Mouse (Mus musculus) frontal cortex, postnatal 10 days (tissue): ENCODE data around the gene Kdm2a.
"Not testable (repeated sequence)": the region's sequence is repeated elsewhere in the genome, so short reads cannot be mapped to it uniquely, and the experiment has no call there.

ENCODE experiments used
- DNase-seq, 2 experiments: peaks; one replicate each; pipeline ENCODE4 v3.0.0; 2022; ENCODE audit warnings: low spot score in 2 of 2, mixed read lengths in 1 of 2

The Kdm2a gene

DNA sequence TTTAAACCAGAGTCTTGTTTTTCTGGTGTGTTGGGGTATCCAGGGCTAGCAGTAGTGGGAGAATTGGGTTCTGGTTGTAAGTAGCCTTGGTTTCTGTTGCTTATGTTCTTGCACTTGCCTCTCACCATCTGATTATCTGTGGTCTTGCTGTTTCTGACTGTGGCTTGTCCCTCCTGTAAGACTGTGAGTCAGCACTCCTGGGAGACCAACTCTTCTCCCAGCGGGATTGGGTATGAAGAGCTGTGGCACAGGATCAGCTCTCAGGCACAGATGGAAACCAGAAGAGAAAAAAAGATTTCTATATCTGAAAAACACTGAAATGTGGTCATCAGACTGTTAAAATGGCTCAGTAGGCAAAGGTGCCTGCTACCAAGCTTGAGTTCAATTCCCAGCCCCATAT, 16.5 kb upstream of the Kdm2a start:
- no peak for DNase-seq

DNA sequence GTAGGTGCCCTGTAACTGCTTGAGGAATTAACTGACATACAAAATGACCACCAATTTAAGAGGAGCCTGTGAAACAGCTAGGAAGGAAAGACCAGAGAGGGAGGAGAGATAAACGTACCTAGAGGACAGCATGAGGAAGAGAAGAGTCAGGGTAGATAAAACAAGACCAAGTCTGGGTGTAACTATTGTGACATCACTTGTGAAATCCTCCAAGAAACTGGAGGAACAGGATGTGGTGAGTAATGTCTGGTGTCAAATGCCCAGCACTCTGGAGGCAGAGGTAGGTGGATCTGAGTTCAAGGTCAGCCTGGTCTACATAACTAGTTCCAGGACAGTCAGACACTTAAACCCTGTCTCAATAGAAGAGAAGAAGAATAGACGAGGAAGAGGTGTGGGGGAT, 11.0 kb upstream of the Kdm2a start:
- no peak for DNase-seq

DNA sequence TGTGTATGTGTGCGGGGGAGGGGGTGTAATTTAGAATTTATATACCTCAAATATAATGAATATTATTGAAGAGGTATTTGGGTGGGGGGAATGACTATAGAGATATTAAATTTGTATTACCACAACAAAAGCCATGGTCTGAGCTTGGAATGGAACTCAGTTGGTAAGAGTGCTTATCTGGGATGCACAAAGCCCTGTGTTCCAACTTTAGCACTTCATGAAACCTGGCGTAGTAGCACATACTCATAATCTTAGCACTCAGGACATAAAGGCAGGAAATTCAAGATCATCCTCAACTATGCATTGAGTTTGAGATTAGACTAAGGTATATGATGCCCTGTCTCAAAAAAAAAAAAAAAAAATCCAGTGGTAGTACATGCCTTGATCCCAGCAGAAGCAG, 6.8 kb upstream of the Kdm2a start:
- DNase-seq = no peak

DNA sequence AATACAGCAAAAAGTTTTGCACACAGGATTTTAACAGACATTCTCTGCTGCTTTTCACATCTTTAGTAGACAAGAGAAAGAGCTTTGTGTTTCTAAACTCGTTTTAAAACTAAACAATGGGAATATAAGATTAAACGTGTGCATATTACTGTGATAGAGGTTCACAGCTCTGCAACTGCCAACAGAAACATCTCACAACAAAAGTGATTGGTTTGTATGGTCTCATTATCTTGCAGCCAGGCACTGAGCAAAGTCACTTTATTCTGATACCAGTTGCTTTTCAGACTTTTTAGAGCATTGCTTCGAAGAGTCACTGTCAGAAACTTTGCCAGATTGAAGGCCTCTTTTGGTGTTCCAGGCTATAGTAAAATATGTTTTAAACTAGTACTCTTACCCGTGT, 874 bp upstream of the Kdm2a start:
- no peak for DNase-seq

DNA sequence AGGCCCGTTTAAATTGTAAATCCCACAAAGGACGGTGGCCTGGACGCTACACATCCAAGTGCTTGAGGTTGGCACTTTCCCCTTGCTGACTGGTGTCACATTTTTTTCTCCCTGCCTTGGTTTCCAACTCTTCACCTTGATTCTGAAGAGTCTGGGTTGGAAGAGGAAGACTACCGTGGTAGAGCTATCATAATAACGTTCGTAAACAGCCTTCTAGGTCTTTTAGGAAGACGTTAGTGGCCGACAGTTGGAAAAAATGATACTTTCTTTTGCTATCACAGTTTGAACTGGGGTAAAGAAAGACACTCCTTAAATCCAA, 504 bp upstream of the Kdm2a start:
- DNase-seq = no peak

DNA sequence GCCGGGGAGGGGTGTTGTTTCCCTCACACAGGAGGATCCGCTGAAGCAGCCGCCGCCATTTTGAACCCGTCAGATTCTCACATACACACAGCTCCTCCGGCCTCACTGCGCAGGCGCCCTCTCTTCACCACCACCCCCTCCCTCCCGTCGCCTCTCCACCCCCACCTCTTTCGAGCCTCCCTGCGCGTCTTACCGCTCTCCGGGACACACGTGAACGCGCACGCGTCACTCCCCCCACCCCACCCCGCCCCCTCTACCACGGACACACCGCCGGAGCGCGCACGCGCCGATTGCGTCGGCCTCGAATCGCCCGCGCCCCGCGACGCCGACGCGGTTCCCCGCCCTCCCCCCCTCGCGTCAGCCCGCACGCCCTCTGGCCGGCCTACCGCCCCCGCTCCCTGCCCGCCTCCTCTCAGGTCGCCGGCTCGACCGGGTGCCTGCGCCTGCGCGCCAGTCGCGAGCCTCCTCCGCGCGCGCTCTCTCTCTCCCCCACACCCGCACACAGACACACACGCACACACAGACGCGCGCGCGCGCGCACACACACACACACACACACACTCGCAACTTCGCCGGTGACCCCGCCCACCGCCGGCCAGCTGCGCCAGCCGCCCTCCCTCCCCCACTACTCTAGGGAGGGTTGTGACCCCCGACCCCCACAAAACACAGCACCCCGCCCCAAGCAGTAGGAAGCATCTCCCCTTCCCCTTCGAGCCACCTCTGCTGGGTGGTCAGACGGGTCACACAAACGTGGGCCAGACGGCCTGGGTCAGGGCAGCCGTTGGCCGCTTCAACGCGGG, 887 bp downstream of the Kdm2a start:
- DNase-seq = peak; percentile 93

DNA sequence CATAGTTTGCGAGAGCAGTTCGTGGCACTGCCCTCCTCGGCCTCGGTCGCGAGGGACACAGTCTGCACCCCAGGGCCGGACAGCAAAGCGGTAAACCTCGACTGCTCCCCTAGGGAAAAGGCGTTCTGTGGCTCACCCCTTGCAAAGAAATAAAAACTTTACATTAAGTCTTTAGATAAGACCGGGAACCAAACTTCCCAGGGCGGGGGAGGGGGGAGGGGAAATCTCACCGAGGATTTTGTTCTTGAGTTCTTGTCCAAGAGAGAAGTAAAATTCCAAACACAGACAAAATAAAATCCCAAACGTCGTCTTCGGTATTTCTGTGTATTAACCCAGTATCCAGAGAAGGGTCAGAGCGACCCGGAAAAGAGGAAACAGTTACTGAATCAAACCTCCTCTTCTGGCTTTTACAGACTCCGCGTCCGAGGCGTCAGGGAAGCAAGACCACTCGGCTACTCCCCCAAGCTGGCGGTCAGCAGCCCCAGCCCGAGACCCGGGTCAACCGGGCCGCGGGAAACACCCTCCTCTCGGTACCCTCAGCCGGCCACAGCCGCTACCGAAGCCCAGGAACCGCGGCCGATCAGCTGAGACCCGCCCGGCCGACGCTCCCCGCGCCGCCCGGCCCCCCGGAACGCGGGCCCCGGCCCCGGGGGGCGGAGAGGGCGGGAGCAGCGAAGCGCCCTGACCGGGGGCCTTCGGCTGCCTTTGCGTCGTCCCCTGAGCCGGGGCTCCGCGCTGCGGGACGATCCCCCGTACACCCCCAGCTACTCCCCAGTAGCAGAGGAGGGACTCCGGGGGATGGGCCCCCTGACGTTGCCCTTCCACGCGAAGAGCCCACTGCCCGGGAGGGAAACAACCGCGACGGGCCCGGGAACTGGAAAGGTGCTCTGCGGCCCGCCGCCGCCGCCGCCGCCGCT, 1.7 kb downstream of the Kdm2a start:
- peak; percentile 19 to 46 for DNase-seq

DNA sequence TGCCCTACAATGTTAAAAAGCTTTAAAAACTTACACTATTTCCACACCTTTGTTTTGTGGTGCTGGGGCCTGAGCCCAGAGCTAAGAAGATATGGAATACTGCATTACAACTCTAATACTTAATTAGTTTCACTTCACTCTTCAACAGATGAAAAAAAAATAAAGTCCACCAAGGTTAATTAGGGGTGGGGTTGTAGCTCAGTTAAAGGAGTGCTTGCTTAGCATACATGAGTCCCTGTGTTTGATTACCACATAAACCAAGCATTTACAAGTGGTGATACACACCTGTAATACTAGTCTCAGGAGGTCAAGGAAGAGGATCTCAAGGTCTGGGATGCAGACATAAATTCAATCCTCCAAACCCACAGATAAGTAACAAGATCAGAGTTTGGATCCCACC, 10.8 kb downstream of the Kdm2a start:
- no peak for DNase-seq

DNA sequence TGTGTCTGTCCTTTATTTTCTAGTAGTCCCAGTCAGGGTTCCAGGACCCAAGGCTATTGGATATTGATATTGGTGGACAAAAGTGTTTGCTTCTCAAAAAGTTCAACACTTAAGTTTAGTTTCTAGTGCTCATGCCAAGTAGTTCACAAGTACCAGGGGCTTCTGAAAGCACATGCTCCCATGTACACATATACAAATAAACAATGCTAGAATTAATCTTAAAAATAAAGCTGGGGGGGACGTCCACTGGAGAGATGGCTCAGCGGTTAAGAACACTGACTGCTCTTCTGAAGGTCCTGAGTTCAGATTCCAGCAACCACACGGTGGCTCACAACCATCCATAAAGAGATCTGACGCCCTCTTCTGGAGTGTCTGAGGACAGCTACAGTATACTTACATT, 13.1 kb downstream of the Kdm2a start:
- DNase-seq = no peak

DNA sequence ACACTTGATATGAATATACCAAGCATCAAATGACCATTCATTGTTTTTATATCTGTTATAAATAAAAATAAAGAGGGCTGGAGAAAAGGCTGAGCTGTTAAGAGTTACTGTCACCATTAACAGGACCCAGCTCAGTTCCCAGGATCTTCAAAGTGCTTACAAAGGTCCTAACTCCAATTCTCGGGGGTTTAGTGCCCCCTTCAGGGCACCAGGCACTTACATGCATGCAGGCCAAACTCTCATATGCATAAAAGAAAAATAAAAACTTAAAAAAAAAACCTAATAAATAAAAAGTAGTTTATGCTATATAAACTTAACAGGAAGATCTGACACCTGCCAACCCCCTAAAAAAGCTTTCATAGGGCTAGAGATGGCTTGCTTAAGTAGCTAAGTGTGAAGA, 13.8 kb downstream of the Kdm2a start:
- no peak for DNase-seq

DNA sequence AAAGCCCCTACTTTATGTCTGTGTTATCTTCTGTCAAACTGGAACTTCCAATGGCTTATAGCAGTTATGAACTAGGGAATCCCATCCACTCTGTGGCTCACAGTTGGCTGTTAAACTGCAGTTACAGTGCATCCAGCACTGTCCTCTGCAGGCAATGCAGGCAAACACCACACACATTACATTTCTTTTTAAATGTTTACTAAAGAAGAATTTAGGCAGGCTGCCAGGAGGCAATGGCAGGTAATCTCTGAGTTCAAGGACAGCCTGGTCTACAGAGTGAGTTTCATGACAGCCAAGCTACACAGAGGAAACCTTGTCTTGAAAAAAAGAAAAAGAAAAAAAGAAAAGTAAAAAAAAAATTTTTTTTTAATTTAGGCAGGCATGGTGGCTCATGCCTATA, 14.8 kb downstream of the Kdm2a start:
- DNase-seq = no peak

DNA sequence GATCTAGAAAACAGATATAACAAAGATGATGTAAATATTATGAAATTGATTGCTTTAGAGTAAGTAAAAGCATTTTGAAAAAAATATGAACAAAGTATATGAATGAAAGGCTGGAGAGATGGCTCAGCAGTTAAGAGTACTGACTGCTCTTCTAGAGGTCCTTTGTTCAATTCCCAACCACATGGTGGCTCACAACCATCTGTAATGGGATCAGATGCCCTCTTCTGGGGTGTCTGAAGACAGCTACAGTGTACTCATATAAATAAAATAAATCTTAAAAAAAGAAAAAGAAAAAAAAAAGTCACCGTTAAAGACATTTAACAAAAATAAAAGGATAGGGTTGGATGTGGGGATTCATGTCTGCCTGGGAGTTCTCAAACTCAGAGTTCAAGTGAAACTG, 15.8 kb downstream of the Kdm2a start:
- not testable (repeated sequence) for DNase-seq

DNA sequence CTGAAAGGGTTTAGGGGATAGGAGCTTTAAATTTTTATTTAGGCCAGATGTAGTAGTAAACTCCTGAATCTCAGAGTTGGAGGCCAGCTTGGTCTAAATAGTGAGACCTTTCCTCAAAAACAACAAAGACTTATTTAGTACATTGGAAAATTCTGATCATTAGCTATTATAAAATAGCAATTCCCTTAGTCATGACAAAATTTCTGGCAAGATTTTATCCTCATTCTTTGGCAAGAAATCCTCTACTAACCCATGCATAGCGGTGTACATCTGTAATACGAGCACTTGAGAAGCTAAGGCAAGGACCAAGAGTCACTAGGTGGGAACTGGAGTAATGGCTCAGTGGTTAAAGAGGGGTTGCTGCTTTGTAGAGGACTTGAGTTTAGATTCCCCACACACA, 27.4 kb downstream of the Kdm2a start:
- DNase-seq = no peak

DNA sequence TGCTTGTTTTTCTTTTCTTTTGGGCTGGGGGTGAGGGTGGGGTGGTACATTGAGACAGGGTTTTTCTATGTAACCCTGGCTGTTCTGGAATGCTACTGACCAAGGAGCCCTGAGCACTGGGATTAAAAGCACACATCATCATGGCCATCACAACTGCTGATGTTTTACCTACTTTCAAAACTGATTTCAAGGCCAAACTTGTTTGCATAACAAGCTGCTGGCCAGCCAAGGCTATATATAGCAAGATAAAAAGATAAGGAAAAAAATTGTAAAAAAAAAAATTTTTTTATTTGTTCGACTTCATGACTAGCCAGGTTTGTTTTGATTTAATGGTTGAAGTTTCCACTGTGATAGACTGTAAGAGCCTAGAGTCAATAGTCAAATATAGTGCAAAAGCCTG, 27.8 kb downstream of the Kdm2a start:
- DNase-seq = no peak

DNA sequence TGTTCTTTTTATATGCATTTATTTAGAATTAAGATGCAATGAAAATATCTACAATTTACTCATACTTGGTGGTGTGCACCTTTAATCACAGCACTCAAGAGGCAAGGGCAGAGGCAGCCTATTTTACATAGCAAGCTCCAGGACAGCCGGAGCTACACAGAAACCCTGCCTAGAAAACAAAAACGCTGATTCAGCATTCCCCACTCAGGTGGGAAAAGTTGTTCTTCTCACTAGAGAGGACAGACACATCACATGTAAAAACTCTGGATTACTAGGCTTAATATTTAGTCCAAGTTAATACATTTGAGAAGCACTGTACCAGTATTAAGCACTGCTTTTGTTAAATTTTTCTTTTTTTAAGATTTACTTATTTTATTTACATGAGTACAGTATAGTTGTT, 48.6 kb downstream of the Kdm2a start:
- DNase-seq = no peak

DNA sequence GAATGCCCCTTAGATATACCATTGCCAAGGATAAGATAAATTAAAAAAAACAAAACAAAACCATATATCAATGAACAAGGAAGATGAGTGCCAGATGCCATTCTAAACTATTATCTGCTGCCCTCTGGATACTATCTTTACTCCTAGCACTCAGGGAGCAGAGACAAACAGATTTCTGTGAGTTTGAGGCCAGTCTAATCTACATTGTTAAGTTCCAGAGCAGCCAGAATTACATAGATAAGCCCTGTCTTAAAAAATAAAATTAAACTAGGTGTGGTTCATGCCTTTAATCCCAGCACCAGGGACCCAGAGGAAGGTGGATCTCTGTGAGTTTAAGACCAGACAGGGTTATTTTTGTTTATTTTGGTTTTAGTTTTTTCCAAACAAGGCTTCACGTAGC, 51.6 kb downstream of the Kdm2a start:
- DNase-seq = no peak

DNA sequence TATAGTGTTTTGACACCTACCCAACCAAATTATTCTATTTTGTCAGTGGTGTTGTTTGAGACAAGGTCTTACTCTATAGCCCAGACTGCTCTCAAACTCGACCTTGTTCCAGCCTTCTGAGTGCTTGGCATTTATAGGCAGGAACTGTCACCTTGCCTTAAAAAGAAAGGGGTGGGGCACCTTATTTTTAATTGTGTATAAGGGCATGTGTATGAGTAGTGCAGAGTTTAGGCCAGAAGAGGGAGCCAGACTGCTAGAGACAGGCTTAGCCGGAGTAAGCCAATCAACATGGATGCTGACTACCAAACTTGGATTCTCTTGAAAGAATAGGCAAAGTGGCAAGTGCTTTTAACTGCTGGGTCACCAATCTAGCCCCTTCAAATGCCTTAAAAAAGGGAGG, 59.9 kb downstream of the Kdm2a start:
- DNase-seq = no peak

DNA sequence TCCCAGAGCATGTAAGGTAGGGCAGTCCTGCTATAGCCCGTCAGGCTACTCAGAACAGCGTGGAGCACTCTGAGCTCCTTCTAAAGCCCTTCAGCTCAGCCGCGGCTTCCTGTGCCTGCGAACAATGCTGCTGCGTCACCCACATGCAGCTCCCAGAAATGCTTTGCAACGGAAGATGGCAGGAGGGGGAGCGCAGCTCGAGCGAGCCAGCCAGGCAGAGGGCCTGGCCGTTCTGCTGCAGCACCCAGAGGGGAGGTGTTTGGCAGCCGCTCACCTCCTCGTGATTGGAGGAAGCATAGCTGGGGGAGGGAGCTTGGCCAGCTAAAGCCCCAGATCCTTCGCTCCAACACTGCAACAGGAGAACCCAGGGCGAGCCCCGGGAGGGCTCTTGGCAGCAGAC, 64.3 kb downstream of the Kdm2a start:
- DNase-seq = peak; percentile 87 to 90

DNA sequence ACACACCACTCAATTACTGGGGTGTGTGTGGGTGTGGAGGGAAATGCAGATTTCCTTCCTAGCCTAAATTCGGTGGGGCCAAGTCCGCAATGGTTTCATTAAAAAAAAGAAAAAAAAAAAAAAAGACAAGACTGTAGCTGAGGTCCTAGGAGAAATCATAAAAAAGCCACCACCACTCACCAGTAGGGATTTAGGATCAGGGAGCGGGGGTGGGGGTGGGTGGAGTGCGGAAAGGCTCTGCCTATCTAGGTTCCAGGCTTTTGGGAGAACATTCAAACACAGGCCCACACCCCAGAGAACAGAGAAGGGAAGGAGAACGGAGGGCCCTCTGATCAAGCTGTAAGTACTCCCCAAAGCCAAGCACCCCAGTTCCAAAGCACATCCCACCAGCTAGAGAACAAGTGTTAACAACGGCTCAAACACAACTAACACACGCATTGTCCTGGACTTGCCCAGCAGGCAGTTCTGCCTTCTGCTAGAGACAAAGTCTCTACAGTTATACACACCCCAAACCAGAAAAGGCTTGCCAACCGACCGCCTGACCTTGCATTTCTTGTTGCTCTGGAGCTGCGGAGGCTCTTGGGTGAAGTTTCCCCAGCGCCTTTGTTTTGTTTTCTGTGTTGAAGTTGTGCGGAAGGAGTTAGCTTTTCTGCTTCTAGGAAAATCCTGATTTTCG, 64.8 kb downstream of the Kdm2a start:
- no peak for DNase-seq

DNA sequence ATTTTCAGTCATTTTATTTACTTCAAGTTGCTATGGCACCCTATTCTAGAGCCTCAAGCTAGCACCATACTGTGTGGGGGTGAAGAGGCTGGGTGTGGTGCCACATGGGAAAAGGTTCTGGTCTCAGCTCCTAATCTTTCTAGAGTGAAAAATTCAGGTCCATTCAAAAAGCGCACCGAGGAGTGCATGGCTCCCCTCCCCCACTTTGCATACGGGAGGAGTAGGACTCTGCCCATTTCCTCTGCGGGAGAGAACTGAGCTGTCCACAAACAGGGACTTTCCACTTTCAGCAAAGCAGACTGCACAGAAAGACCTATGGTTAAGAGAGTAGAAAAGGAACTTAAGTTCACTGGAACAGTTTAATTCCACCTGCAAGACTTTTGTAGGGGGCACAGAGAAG, 65.4 kb downstream of the Kdm2a start:
- peak in 1 of 2 experiments; percentile 42 for DNase-seq

DNA sequence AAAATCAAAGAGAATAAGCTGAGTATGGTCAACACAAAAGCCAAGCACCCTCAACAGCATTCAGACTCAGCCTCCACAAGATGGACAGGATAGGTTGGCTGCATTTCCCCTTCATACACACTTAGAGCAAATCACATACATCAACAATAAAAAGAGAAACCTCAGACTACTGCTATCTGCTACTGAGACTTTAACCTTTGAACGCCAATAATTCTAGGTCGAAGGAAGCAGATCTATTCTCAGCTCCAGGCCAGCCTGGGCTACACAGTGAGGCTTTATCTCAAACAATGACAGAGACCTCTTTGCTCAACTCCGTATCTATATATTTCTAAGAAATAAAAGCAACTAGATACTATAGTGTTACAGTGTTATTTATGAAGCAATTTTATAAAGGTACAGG, 66.8 kb downstream of the Kdm2a start:
- DNase-seq = no peak

DNA sequence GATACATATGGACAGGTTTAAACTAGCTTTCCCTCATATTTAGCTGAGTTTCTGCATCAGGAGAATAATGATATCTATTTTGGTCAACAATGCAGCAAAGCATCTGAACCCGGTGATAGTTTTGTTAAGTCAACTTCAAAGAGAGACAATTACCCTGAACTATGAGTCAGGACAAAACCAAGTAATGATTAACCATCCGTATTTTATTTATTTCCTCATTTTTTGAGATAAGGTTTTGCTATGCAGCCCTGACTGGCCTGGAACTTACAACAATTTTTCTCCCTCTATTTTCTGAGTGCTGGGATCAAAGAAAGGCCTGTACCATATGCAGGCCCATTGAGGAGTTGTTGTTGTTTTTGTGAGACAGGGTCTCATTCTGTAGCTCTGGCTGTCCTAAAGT, 67.5 kb downstream of the Kdm2a start:
- no peak for DNase-seq
